Mouse (Mus musculus) liver, embryonic 11.5 days (tissue): ENCODE measurements around the gene Arfrp1. TPM values are rescaled to one million over a fixed set of nuclear protein-coding genes. Genes with fewer than 3 reads are reported as not detected.

Experiments
- ATAC-seq: fragments of 200-750 bp; cut with Nextera tagmentation; replicated peaks from 2 replicates; pipeline ENCODE4 v1.8.0; 2017; ENCODE audit warnings: moderate number of reproducible peaks, mild to moderate bottlenecking, moderate TSS enrichment, moderate library complexity; ENCODE audit not compliant: low FRiP score
- DNase-seq: peaks from one replicate; pipeline ENCODE4 v3.0.0-alpha.2; 2017; ENCODE audit warnings: low spot score
- H3K27ac ChIP-seq: fragments of 300-500 bp; sonication (generic); 2 replicates; pipeline ENCODE4 v1.5.1; 2014; ENCODE audit warnings: mild to moderate bottlenecking, low read depth, low read length, control low read depth
- H3K27me3 ChIP-seq: fragments of 300-500 bp; sonication (generic); replicated peaks from 2 replicates; pipeline ENCODE4 v1.6.1; 2014; ENCODE audit warnings: low read length, mixed read lengths; ENCODE audit not compliant: control insufficient read depth, insufficient read depth
- H3K36me3 ChIP-seq: fragments of 300-500 bp; sonication (generic); 2 replicates; pipeline ENCODE4 v1.6.1; 2014; ENCODE audit warnings: mild to moderate bottlenecking, low read length, moderate library complexity, mixed read lengths; ENCODE audit not compliant: control insufficient read depth, insufficient read depth
- H3K4me1 ChIP-seq: fragments of 300-500 bp; sonication (generic); replicated peaks from 2 replicates; pipeline ENCODE4 v1.6.1; 2014; ENCODE audit warnings: low read length, mixed read lengths; ENCODE audit not compliant: control insufficient read depth, insufficient read depth
- H3K4me2 ChIP-seq: fragments of 300-500 bp; sonication (generic); 2 replicates; pipeline ENCODE4 v1.6.1; 2014; ENCODE audit warnings: mild to moderate bottlenecking, control low read depth, moderate library complexity
- H3K4me3 ChIP-seq: fragments of 300-500 bp; sonication (generic); 2 replicates; pipeline ENCODE4 v1.5.1; 2014; ENCODE audit warnings: low read depth, low read length, control low read depth
- H3K9ac ChIP-seq: fragments of 300-500 bp; sonication (generic); 2 replicates; pipeline ENCODE4 v1.6.1; 2014; ENCODE audit warnings: low read depth, low read length, control low read depth
- H3K9me3 ChIP-seq: fragments of 300-500 bp; sonication (generic); 2 replicates; pipeline ENCODE4 v1.6.1; 2016; ENCODE audit warnings: low read length, inconsistent platforms, mixed read lengths; ENCODE audit not compliant: control insufficient read depth
- WGBS: fragments of 180-500 bp; shearing (Covaris S2); extraction: QIAGEN DNeasy Blood & Tissue Kit; methylation state at CpG from one replicate; pipeline ENCODE4 v1.1.7; 2014; 5-methylcytosine and 5-hydroxymethylcytosine counted together
- polyA plus RNA-seq: library from polyadenylated mRNA; unstranded; fragments of >200 nt; fragmentation: Nextera tagmentation; extraction: Ambion mirVana; gene quantifications from 2 replicates; pipeline ENCODE4 v1.2.1, GENCODE M21; 2014

The Arfrp1 gene
- 48.7 and 48.9 TPM in 2 replicates for polyA plus RNA-seq

GRCm38 (mm10) chr2:181364860-181365596, at the start of gene Arfrp1, which contains the start of gene Zgpat:
Gene Arfrp1 (minus strand): TSS chr2:181365404.
Gene Zgpat (plus strand): TSS chr2:181364928.
- peaks cover 25% of the 10 kb centered on the region for H3K4me1 ChIP-seq
- peak; percentile 94 for DNase-seq

GRCm38 (mm10) chr2:181413141-181413540, 47.9 kb upstream of the Arfrp1 start:
- ATAC-seq (no peak), DNase-seq (no peak)
- WGBS: 65% methylated on average over 2 of the region's 2 CpGs
- Histone ChIP-seq H3K4me3 (no peak overlapping the region), H3K4me2 (no peak overlapping the region), H3K9me3 (no peaks in the 10 kb centered on the region), H3K4me1 (peaks cover 7% of the 10 kb centered on the region; the same call in 1 of the 2 replicates), H3K27ac (no peak overlapping the region), H3K9ac (no peak overlapping the region), H3K36me3 (peaks cover 5% of the 10 kb centered on the region; the same call in 1 of the 2 replicates), H3K27me3 (no peaks in the 10 kb centered on the region)

More at GRCm38 (mm10) chr2:181364860-181365596, at the start of gene Arfrp1, which contains the start of gene Zgpat:
- Histone ChIP-seq H3K27ac (peak within 1 kb of the TSS; percentile 91), H3K9me3 (no peaks in the 10 kb centered on the region; the same call in 1 of the 2 replicates), H3K4me3 (peak within 1 kb of the TSS; percentile 79), H3K36me3 (peaks cover 18% of the 10 kb centered on the region), H3K9ac (peak within 1 kb of the TSS; percentile 77), H3K4me2 (peak within 1 kb of the TSS; percentile 98), H3K27me3 (no peaks in the 10 kb centered on the region)
- ATAC-seq: peak; percentile 91
- WGBS: 0% methylated on average over 71 of the region's 71 CpGs

DNA sequence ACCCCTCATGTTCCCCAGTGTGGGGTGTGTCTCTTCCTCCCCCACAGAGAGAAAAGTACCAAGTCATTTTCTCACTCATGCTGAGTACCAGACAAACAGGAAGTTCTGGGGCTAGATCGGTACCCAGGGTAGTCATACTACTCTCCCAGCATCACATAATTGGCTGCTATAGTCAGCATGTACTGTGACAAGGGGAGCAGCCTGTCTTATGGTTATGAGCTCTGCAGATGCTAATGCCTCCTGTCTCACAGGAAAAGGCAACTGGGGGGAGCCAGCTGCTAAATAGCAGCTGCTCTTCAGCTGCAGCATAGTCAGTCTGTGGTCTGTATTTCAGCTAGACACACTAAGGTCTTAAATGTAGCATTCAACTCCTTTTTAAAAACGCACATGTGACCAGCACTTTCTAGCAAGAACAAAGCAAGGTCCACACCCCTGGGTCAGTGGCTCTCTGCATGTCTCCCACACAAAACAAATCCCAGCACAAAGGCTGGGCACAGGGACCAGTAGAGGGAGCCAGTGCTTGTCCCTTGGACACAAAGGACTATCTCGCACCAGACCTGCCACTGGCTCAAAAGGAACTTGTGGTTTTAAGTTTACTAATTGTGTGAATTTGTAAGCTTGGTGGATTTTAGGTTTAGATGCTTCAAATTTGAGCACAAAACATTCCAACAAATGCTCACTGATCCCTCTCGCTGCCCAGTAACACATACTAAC, 45.7 kb upstream of the Arfrp1 start:
- Histone ChIP-seq H3K27ac (no peak overlapping the region), H3K4me1 (0 out of 2 replicates have a peak, but pooled peaks cover 2% of the 10 kb centered on the region), H3K9me3 (no peaks in the 10 kb centered on the region), H3K27me3 (no peaks in the 10 kb centered on the region), H3K36me3 (peaks cover 5% of the 10 kb centered on the region; the same call in 1 of the 2 replicates), H3K9ac (no peak overlapping the region), H3K4me2 (no peak overlapping the region), H3K4me3 (no peak overlapping the region)
- ATAC-seq (peak; percentile 53; the same call in 1 of the 2 replicates), DNase-seq (no peak)
- 50% methylated on average over 4 of the region's 4 CpGs for WGBS

GRCm38 (mm10) chr2:181409643-181410042, 44.4 kb upstream of the Arfrp1 start:
- 0 out of 2 replicates have a peak, but pooled peaks cover 2% of the 10 kb centered on the region for H3K4me1 ChIP-seq
- H3K27ac ChIP-seq: no peak overlapping the region
- H3K9ac ChIP-seq: no peak overlapping the region
- peaks cover 7% of the 10 kb centered on the region; the same call in 1 of the 2 replicates for H3K36me3 ChIP-seq
- H3K9me3 ChIP-seq: no peaks in the 10 kb centered on the region
- no peak overlapping the region for H3K4me3 ChIP-seq
- no peaks in the 10 kb centered on the region for H3K27me3 ChIP-seq
- WGBS: 78% methylated on average over 7 of the region's 7 CpGs
- ATAC-seq (no peak), DNase-seq (no peak)
- H3K4me2 ChIP-seq: no peak overlapping the region

DNA sequence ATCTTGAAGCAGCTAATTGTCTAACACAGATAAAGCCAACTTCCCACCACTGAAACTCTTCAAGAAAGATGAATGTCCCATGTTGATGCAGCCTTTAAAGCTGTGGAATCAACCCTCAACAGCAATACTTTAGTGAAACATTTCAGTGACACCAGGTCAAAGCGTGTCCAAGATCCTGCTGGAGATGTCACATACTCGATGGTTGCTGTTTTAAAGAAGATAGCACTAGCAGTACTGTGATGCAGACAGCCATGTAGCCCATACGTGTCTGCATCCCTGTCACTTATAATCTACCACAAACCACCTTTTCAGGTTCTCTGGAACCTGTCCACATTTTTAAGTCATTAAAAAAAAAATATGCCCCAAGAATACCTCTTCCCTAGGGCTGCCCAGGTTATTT, 38.5 kb upstream of the Arfrp1 start:
- Histone ChIP-seq H3K4me2 (no peak overlapping the region), H3K27ac (no peak overlapping the region), H3K4me3 (no peak overlapping the region), H3K9me3 (no peaks in the 10 kb centered on the region), H3K36me3 (0 out of 2 replicates have a peak, but pooled peaks cover 3% of the 10 kb centered on the region), H3K4me1 (no peaks in the 10 kb centered on the region; the same call in none of the 2 replicates), H3K9ac (no peak overlapping the region), H3K27me3 (no peaks in the 10 kb centered on the region)
- DNase-seq (no peak), ATAC-seq (no peak)
- WGBS: 73% methylated on average over 3 of the region's 3 CpGs

DNA sequence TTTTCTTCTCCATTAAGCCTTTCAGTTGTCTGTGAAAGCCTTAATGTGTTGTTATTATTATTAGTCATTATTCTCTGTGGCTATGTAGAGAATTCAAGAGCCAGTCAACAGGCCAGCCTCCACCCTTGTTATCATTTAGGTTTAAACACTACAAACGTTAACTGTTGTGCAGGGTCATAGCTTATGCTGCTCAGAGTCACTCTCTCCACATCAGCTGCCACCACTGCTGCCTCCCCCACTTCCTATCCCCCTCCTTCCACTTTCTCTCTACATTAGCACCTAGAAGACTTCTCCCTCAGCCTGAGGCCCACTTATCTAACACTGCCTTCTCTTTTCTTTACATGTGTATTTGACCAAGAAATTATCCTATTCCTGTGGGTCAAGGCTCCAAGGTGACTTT, 36.3 kb upstream of the Arfrp1 start:
- Histone ChIP-seq H3K9me3 (no peaks in the 10 kb centered on the region), H3K27me3 (no peaks in the 10 kb centered on the region), H3K9ac (no peak overlapping the region), H3K4me3 (no peak overlapping the region), H3K4me1 (no peaks in the 10 kb centered on the region; the same call in none of the 2 replicates), H3K27ac (no peak overlapping the region), H3K4me2 (no peak overlapping the region), H3K36me3 (0 out of 2 replicates have a peak, but pooled peaks cover 3% of the 10 kb centered on the region)
- WGBS: 18% methylated on average over 1 of the region's 1 CpGs
- peak; percentile 36 for ATAC-seq
- DNase-seq: no peak

- H3K9me3 ChIP-seq: no peaks in the 10 kb centered on the region
- no peak overlapping the region for H3K27ac ChIP-seq
- H3K4me2 ChIP-seq: no peak overlapping the region
- H3K4me1 ChIP-seq: no peaks in the 10 kb centered on the region; the same call in 1 of the 2 replicates
- H3K36me3 ChIP-seq: peaks cover 5% of the 10 kb centered on the region; the same call in 1 of the 2 replicates
- H3K27me3 ChIP-seq: no peaks in the 10 kb centered on the region
- H3K4me3 ChIP-seq: no peak overlapping the region
- no peak overlapping the region for H3K9ac ChIP-seq
- 86% methylated on average over 5 of the region's 5 CpGs for whole genome bisulfite sequencing
- no peak for DNase-seq
- no peak for ATAC-seq
These were observed 32.1 kb upstream of the Arfrp1 start for GRCm38 (mm10) chr2:181397207-181397761.

GRCm38 (mm10) chr2:181394086-181394485, 28.9 kb upstream of the Arfrp1 start:
- Histone ChIP-seq H3K9me3 (no peaks in the 10 kb centered on the region), H3K4me1 (no peaks in the 10 kb centered on the region), H3K36me3 (peaks cover 8% of the 10 kb centered on the region; the same call in 1 of the 2 replicates), H3K4me3 (no peak overlapping the region), H3K27ac (no peak overlapping the region), H3K27me3 (no peaks in the 10 kb centered on the region), H3K9ac (no peak overlapping the region), H3K4me2 (no peak overlapping the region)
- 90% methylated on average over 3 of the region's 3 CpGs for WGBS
- ATAC-seq (no peak), DNase-seq (no peak)
